Mouse (Mus musculus) MEL (cell line): Measurements from ENCODE around the gene Mdm1.

ENCODE experiments used
- CTCF ChIP-seq, 3 experiments: IDR thresholded peaks in 2 of 3; conservative IDR thresholded peaks in 1 of 3; 2 replicates each; pipeline ENCODE4 v1.5.1; 2011 to 2012; ENCODE audit warnings: low read length in 3 of 3, low read depth in 2 of 3, mild to moderate bottlenecking in 2 of 3, improper control_type of control experiment in 1 of 3, inconsistent platforms in 1 of 3, mixed read lengths in 1 of 3, moderate library complexity in 1 of 3; ENCODE audit not compliant: control insufficient read depth in 1 of 3, insufficient read depth in 1 of 3, poor library complexity in 1 of 3, severe bottlenecking in 1 of 3
- E2F4 ChIP-seq: IDR thresholded peaks from 2 replicates; pipeline ENCODE4 v1.6.1; 2011; ENCODE audit warnings: low read depth, low read length, improper control_type of control experiment, borderline replicate concordance
- POLR2A ChIP-seq, 2 experiments: IDR thresholded peaks; 2 replicates each; pipeline ENCODE4 v1.6.1; 2011 to 2012; ENCODE audit warnings: low read length in 2 of 2, mild to moderate bottlenecking in 2 of 2, control low read depth in 1 of 2, improper control_type of control experiment in 1 of 2, low read depth in 1 of 2, moderate library complexity in 1 of 2; ENCODE audit not compliant: control insufficient read depth in 1 of 2, insufficient read depth in 1 of 2, poor library complexity in 1 of 2
- ZC3H11A ChIP-seq: IDR thresholded peaks from 2 replicates; pipeline ENCODE4 v1.6.1; 2012; ENCODE audit warnings: low read depth, mild to moderate bottlenecking, inconsistent platforms, low read length, improper control_type of control experiment

GRCm38 (mm10) chr10:118125776-118126445, 15.7 kb upstream of the Mdm1 start:
- TF ChIP-seq POLR2A (IDR thresholded peaks at IDR 0.05; ENCODE audit: control insufficient read depth in 1 of 2, insufficient read depth in 1 of 2, low read depth in 1 of 2, low read length in 2 of 2, poor library complexity in 1 of 2) (no peak), ZC3H11A (no peak), E2F4 (no peak), CTCF (IDR thresholded peaks at IDR 0.05 in 2 of 3, conservative IDR thresholded peaks at IDR 0.05 in 1 of 3; ENCODE audit: control insufficient read depth in 1 of 3, insufficient read depth in 1 of 3, low read depth in 2 of 3, low read length in 3 of 3, poor library complexity in 1 of 3, severe bottlenecking in 1 of 3) (no peak)
